Mouse (Mus musculus): Measurements from ENCODE around the gene Pxmp2. TPM values are rescaled to one million over a fixed set of nuclear protein-coding genes. Genes with fewer than 3 reads are reported as not detected.
A peak's percentile ranks its signal among the peaks of the same experiment; 100 is the strongest.

Gene Pxmp2
- 1 to 10 TPM in 5 of 26 experiments, under 1 TPM in 1, not detected in 20; 0.58 to 3.5 (median 1.8) TPM for total RNA-seq (2018; cell fraction: chromatin; rRNA removed)
- total RNA-seq (2018; cell fraction: cytosol; rRNA removed) = 1 to 10 TPM in 18 of 26 experiments, under 1 TPM in 8; 0.59 to 2.1 (median 1.2) TPM
- total RNA-seq (2018; cell fraction: nucleus; rRNA removed) = 1 to 10 TPM in 5 of 26 experiments, under 1 TPM in 6, not detected in 15; 0.59 to 5.6 (median 0.83) TPM
- polyA plus RNA-seq (2018) = 1.5 to 1.8 TPM (median 1.5 TPM) in 3 replicates

- H3K36me3 ChIP-seq (ENCODE audit: inconsistent target) = no peaks in the 10 kb centered on the region
- WGBS (ENCODE audit: missing documents) = under 1% methylated on average over 63 of the region's 64 CpGs
- peak within 1 kb of the TSS; percentile 59 for H3K4me3 ChIP-seq (ENCODE audit: inconsistent target)
- H3K79me2 ChIP-seq (ENCODE audit: inconsistent target) = no peaks in the 10 kb centered on the region
- H3K27ac ChIP-seq = no peak within 1 kb of the TSS
These were observed at the start of gene Pxmp2, which contains the start of gene Pole for GRCm38 (mm10) chr5:110285770-110286445. Gene Pxmp2 (minus strand): TSS chr5:110286186. Gene Pole (plus strand): TSS chr5:110286306.

DNA sequence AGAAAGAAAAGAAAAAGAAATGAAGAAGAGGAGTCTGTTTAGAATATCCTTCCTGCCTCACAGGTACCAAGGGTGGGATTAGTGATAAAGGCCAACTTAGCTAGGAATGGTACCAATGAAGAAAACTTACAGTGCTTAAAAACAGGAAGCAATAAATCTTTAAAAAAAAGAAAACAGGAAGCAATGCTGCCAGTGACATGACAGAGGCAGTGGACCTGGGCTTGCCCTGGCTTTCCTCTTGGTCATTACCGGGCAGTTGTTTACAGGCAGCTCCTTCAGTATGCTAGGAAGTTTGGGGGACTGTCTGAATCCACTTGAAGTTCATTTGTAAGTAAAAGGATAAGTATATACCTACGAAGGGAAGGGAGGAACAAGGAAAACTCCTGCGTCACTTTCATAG, 44.5 kb upstream of the Pxmp2 start:
- H3K36me3 ChIP-seq (ENCODE audit: inconsistent target) = no peaks in the 10 kb centered on the region
- H3K79me2 ChIP-seq (ENCODE audit: inconsistent target) = no peaks in the 10 kb centered on the region
- WGBS (ENCODE audit: missing documents) = 46% methylated on average over 3 of the region's 3 CpGs
- no peak overlapping the region for H3K4me3 ChIP-seq (ENCODE audit: inconsistent target)
- no peak overlapping the region for H3K27ac ChIP-seq

DNA sequence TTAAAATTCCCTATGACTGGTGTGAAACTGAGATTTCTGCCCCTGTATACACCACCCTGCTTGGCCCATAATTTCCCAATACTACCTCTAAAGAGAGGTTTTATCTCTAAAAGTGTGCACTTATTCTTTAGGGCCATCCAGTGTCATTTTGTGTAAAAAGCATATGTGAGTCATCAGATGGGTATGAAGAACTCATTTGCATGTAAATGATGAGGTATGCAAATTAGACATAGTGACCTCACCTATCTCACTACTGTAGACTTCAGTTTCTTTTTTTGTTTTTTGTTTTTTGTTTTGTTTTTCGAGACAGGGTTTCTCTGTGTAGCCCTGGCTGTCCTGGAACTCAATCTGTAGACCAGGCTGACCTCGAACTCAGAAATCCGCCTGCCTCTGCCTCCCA, 27.1 kb upstream of the Pxmp2 start:
- 87% methylated on average over 3 of the region's 3 CpGs for WGBS (ENCODE audit: missing documents)

GRCm38 (mm10) chr5:110308861-110309260, 22.9 kb upstream of the Pxmp2 start:
- H3K79me2 ChIP-seq (ENCODE audit: inconsistent target) = no peaks in the 10 kb centered on the region
- no peak overlapping the region for H3K4me3 ChIP-seq (ENCODE audit: inconsistent target)
- 98% methylated on average over 7 of the region's 7 CpGs for WGBS (ENCODE audit: missing documents)
- no peak overlapping the region for H3K27ac ChIP-seq
- H3K36me3 ChIP-seq (ENCODE audit: inconsistent target) = no peaks in the 10 kb centered on the region

More for the DNA sequence above, 27.1 kb upstream of the Pxmp2 start:
- Histone ChIP-seq H3K4me3 (ENCODE audit: inconsistent target) (no peak overlapping the region), H3K27ac (no peak overlapping the region), H3K36me3 (ENCODE audit: inconsistent target) (no peaks in the 10 kb centered on the region), H3K79me2 (ENCODE audit: inconsistent target) (no peaks in the 10 kb centered on the region)

- no peaks in the 10 kb centered on the region for H3K36me3 ChIP-seq (ENCODE audit: inconsistent target)
- H3K4me3 ChIP-seq (ENCODE audit: inconsistent target) = no peak overlapping the region
- H3K27ac ChIP-seq = no peak overlapping the region
- H3K79me2 ChIP-seq (ENCODE audit: inconsistent target) = no peaks in the 10 kb centered on the region
- 95% methylated on average over 2 of the region's 2 CpGs for WGBS (ENCODE audit: missing documents)
These were observed 14.6 kb upstream of the Pxmp2 start for GRCm38 (mm10) chr5:110300591-110300990.

- H3K27ac ChIP-seq = no peak overlapping the region
- WGBS (ENCODE audit: missing documents) = 100% methylated on average over 1 of the region's 1 CpGs
- no peak overlapping the region for H3K4me3 ChIP-seq (ENCODE audit: inconsistent target)
- no peaks in the 10 kb centered on the region for H3K36me3 ChIP-seq (ENCODE audit: inconsistent target)
- no peaks in the 10 kb centered on the region for H3K79me2 ChIP-seq (ENCODE audit: inconsistent target)
These were observed 10.7 kb upstream of the Pxmp2 start for GRCm38 (mm10) chr5:110296637-110297036.

DNA sequence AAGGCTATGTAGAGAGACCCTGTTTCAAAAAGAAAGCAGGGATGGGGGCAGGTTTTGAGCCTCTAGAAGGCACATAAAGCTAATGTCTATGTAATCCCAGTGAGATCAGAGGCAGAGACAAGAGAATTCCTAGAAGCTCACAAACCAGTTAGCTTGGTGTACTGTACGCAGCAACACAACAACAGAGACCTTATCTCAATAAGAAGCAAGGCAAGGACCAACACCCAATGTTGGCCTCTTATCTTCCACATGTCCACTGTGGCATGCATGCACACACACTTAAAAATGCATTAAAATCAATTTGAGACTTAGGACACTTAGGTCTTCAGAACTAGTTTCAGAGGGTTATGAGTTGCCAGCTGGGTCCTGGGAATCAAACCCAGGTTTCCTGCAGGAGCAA, 5.7 kb upstream of the Pxmp2 start:
- WGBS (ENCODE audit: missing documents) = 92% methylated on average over 1 of the region's 1 CpGs
- no peak overlapping the region for H3K27ac ChIP-seq
- H3K79me2 ChIP-seq (ENCODE audit: inconsistent target) = no peaks in the 10 kb centered on the region
- no peak overlapping the region for H3K4me3 ChIP-seq (ENCODE audit: inconsistent target)
- H3K36me3 ChIP-seq (ENCODE audit: inconsistent target) = no peaks in the 10 kb centered on the region

DNA sequence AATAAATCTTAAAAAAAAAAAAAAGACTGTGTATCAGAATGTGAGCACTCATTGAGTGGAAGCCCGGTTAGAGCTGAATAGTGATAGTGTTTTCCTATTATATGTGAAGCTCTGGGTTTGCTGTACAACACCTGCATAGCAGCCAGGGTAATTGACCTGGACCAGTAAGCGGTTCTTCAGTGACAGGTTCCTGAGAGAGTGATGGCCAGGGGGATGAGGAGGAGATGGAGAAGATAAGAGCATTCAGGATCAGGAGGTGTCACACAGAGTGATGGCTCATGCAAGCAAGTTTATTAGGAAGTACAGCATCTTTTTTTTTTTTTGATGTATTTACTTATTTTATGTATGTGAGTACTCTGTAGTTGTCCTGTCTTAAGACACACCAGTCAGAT, 1.1 kb upstream of the Pxmp2 start:
- H3K36me3 ChIP-seq (ENCODE audit: inconsistent target) = no peaks in the 10 kb centered on the region
- WGBS (ENCODE audit: missing documents) = 65% methylated on average over 2 of the region's 2 CpGs
- H3K4me3 ChIP-seq (ENCODE audit: inconsistent target) = peak overlapping the region; percentile 50
- H3K79me2 ChIP-seq (ENCODE audit: inconsistent target) = no peaks in the 10 kb centered on the region
- no peak overlapping the region for H3K27ac ChIP-seq

DNA sequence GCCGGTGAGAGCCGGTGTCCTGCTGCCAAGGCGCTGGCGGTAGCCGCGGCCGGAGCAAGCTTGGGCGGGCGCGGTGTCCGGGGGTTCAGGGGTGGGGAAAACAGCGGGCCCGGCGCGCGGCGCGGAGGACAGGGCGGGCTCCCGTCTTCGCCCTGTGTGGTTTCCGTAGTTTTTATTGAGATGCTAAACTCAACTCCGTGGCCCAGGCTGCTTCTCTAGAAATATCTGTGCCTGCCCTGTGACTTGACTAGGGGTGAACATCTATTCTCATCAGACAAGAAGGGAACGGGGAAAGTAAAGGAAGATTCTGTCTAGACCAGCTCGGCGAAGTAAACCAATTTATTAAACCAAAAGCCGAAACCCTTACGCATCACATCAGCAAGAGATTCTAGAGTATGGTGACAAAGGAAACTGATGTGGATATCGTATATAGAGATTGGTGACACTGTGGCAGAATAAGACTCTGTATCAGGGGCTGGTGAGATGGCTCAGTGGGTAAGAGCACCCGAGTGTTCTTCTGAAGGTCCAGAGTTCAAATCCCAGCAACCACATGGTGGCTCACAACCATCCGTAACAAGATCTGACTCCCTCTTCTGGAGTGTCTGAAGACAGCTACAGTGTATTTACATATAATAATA, 579 bp upstream of the Pxmp2 start:
- no peaks in the 10 kb centered on the region for H3K79me2 ChIP-seq (ENCODE audit: inconsistent target)

GRCm38 (mm10) chr5:110285156-110285555, 830 bp downstream of the Pxmp2 start:
- no peaks in the 10 kb centered on the region for H3K79me2 ChIP-seq (ENCODE audit: inconsistent target)
- no peaks in the 10 kb centered on the region for H3K36me3 ChIP-seq (ENCODE audit: inconsistent target)
- H3K27ac ChIP-seq = no peak overlapping the region
- H3K4me3 ChIP-seq (ENCODE audit: inconsistent target) = peak overlapping the region; percentile 59
- WGBS (ENCODE audit: missing documents) = 2% methylated on average over 15 of the region's 15 CpGs

More for the DNA sequence above, 579 bp upstream of the Pxmp2 start:
- peak overlapping the region; percentile 50 for H3K4me3 ChIP-seq (ENCODE audit: inconsistent target)
- WGBS (ENCODE audit: missing documents) = 2% methylated on average over 28 of the region's 31 CpGs
- no peak overlapping the region for H3K27ac ChIP-seq
- no peaks in the 10 kb centered on the region for H3K36me3 ChIP-seq (ENCODE audit: inconsistent target)

DNA sequence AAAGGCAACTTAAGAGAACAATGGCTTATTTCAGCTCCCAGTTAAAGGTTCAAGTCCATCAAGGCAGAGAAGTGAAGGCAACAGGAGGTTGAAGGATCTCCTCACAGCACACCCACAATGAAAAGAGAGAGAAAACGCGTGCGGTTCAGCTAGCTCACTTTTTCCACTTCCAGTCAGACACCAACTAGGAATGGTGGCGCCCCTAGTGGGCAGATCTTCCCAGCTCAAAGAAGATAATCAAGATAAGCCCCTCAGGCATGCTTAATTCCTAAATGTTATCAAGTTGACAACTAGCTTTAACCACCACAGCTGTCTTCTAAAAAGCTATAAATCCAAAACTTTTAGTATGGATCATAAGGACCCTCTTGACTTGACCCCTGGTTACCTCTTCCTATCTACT, 1.4 kb downstream of the Pxmp2 start:
- no peak overlapping the region for H3K27ac ChIP-seq
- 0% methylated on average over 4 of the region's 4 CpGs for WGBS (ENCODE audit: missing documents)

GRCm38 (mm10) chr5:110281984-110282383, 4.0 kb downstream of the Pxmp2 start:
- H3K27ac ChIP-seq = no peak overlapping the region
- 86% methylated on average over 2 of the region's 2 CpGs for WGBS (ENCODE audit: missing documents)

More for the DNA sequence above, 1.4 kb downstream of the Pxmp2 start:
- H3K79me2 ChIP-seq (ENCODE audit: inconsistent target) = no peaks in the 10 kb centered on the region
- no peaks in the 10 kb centered on the region for H3K36me3 ChIP-seq (ENCODE audit: inconsistent target)
- peak overlapping the region; percentile 59 for H3K4me3 ChIP-seq (ENCODE audit: inconsistent target)

GRCm38 (mm10) chr5:110276910-110277309, 9.1 kb downstream of the Pxmp2 start:
- Histone ChIP-seq H3K79me2 (ENCODE audit: inconsistent target) (no peaks in the 10 kb centered on the region), H3K27ac (no peak overlapping the region), H3K4me3 (ENCODE audit: inconsistent target) (no peak overlapping the region), H3K36me3 (ENCODE audit: inconsistent target) (no peaks in the 10 kb centered on the region)
- 100% methylated on average over 1 of the region's 1 CpGs for WGBS (ENCODE audit: missing documents)

More at GRCm38 (mm10) chr5:110281984-110282383, 4.0 kb downstream of the Pxmp2 start:
- H3K36me3 ChIP-seq (ENCODE audit: inconsistent target) = no peaks in the 10 kb centered on the region
- H3K79me2 ChIP-seq (ENCODE audit: inconsistent target) = no peaks in the 10 kb centered on the region
- H3K4me3 ChIP-seq (ENCODE audit: inconsistent target) = no peak overlapping the region

DNA sequence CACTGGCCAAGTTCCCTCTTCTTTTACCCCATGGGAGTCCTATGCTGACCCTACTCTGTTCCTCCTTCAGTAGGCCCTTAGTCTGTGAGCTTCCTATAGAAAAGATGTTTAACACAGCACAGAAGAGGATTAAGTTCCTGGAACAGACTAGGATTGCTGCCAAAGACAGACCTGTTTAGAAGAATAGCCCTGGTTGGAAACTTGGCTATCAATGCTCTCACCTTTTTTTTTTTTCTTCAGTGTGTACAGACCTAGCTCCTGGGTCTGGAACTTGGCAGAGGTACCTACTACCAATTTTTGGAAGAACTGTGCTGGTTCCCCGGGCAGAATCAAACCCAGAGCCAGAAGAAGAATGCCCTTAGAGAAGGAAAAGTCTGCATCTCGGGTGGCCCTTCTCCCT, 9.6 kb downstream of the Pxmp2 start:
- no peaks in the 10 kb centered on the region for H3K79me2 ChIP-seq (ENCODE audit: inconsistent target)
- no peak overlapping the region for H3K27ac ChIP-seq
- H3K36me3 ChIP-seq (ENCODE audit: inconsistent target) = no peaks in the 10 kb centered on the region
- WGBS (ENCODE audit: missing documents) = 86% methylated on average over 2 of the region's 2 CpGs
- no peak overlapping the region for H3K4me3 ChIP-seq (ENCODE audit: inconsistent target)

DNA sequence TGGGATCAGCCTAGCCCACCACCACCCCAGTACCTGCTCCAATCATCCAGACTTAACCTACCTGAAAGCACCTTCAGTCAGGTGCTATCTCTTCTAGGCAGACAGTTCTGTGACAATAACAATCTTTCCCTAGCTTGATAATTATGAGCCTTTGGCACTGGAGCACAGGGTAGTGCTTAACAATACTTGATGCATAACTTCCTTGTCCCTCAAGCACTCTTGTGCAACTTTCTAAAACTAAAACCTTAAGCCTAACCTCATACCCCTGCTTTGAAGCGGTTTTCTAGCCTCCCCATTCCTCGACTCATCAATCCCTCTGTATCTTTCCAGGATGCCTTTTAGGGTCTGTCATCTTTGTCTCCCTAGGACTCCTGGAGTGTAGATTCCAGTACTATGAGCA, 11.1 kb downstream of the Pxmp2 start:
- H3K27ac ChIP-seq = no peak overlapping the region
- H3K4me3 ChIP-seq (ENCODE audit: inconsistent target) = no peak overlapping the region
- H3K79me2 ChIP-seq (ENCODE audit: inconsistent target) = no peaks in the 10 kb centered on the region
- H3K36me3 ChIP-seq (ENCODE audit: inconsistent target) = no peaks in the 10 kb centered on the region
- WGBS (ENCODE audit: missing documents) = 87% methylated on average over 2 of the region's 2 CpGs

Measured in macrophage (primary cell).